Mouse (Mus musculus) T-cell, adult 2 months (primary cell): ENCODE results near the gene Cbfa2t2.

Experiments
- DNase-seq: peaks from one replicate; pipeline ENCODE4 v3.0.0; 2022; ENCODE audit warnings: low spot score

The Cbfa2t2 gene

DNA sequence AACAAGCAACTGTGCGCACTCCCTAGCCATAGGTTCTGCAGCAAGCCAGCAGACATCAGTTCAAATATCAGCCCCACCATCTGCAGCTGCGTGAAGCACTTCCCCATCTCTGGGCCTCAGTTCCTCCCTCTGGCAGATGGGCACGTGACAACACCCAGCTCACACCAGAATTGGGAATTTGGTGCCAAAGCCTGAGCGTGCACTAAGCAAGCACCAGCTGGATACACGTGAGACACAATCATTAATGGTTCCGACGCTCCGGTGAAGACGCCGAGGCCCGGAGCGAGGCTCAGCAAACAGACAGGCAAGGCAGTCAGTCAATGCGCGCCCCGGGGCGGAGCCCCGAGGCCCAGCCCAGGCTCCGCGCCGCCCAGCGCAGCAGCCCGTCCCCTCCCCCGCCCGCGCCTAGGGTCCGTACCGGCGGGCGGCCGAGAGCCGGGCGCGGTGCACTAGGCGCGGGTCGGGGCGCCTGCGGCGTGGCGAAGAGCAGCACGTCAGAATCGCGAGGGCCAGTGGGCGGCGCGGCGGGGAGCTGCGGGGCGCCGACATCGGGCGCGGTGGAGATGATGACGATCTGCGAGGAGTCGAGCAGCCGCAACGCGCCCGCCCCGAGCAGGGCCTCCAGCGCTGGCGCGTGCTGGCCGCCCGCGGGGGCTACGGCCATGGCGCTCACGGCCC lies 132.9 kb downstream of the Cbfa2t2 start:
- no peak for DNase-seq

DNA sequence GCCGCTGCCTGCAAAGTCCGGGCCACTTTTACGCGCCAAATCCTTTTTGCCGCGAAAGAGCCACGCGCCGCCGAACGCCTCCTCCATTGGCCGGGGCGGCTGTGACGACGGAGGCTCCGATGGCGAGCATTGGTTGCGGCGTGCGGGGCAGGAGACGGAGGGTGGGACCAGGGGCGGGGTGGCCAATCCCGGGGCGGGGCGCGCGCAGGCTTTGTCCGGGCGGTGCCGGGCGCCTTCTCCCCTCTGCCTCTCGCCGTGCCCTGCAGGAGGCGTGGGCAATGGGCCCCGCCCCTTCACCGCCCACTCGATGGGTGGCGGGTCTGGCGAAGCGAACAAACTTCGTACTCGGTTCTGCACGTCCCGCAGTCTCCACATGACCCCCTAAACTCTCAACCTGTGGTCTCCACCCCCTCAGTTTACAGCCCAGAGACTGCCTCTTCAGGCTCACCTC lies 133.6 kb downstream of the Cbfa2t2 start, which contains the start of gene E2f1:
Gene E2f1, minus strand, starts transcription at position 57 of the 451 bp plus-strand sequence.
- peak; percentile 94 for DNase-seq

DNA sequence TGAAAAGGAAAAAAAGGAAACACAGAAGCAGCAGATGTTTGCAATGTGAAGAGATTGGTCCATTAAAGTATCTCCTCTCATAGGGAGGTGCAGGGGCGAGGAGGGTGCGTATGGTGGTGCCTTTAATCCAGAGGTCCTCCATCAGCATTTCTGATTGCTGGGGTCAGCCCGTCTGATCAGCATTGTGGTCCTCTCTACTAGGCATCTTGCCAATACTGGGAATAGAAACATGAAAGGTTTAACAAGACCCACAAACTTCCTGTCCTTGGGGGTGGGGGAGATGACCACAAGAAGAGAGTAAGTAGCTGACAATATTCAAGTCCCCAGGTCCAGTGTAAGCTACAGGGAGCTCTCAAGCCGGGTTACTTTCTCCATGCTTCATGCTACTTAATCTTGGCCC lies 134.4 kb downstream of the Cbfa2t2 start:
- DNase-seq, result no peak

DNA sequence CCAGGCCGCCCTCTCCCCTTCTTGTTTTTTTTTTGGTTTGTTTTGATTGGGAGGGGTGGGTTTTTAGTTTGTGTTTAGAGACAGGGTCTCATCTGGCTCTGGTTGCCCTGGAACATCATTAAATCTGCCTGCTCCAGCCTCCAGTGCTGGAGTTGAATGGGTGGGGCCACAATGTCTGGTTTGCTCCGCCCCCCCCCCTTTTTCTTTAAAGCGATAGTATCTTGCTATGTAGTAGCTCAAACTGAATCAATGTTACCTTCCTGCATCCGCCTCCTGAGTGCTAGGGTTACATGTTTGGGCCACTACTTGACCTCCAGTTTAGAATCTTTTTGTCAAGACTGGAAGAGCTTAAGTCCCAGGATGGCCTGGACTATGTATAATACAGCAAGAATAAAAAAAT lies 135.0 kb downstream of the Cbfa2t2 start:
- no peak for DNase-seq

DNA sequence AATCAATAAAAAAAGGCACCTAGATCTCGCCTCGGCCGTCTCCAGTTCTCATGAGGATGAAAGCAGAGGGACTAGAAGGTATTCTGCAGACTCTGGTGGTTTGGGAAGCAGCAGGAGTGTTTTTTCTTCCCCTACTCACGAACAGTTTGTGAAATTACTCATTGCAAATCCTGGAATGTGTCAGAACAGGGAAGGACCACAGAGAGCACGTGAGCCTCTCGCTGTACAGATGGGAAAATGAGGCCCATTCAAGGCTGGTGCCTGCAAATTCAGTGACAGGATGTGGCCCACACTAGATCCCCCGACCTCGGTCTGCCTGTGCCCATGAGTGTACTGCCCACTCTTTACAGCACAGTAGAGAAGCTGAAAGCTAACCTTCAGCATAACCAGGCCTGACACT lies 135.7 kb downstream of the Cbfa2t2 start:
- no peak for DNase-seq

DNA sequence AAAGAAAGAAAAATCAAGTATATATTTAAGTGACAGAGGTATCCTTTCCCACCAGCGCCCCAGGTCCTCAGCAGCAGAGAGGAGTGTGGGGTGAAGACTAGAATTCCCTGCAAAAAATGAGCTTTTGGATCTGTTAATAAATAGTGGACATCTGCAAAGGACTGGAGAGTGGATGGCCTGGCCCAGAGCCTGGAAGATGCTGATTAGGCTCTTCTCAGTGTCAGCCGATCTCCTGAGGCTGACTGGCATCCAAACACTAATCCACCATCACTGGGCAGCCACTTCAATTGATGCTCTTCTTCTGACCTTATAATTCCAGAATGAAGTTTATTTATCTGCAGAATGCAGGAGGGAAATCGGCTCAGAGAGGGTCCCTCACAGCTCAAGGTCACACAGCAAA lies 136.7 kb downstream of the Cbfa2t2 start:
- no peak for DNase-seq

DNA sequence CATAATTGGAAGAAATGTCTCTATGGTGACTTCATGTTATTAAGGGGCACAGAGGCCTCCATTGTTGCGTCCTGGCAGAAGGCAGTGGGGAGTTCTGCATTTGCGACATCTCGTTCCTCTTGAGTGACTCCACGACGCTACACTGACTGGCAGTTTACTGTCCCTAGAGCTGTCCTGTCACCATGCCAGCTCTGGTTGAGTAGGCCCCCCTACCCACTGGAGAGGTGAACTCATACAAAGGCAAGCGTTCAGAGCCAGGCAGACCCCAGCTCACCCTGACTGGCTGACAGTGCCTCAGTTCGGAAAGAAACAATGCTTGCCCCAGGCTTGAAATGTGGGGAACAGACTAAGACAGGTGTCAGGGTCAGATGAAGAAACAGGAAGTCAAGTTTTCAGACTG lies 138.0 kb downstream of the Cbfa2t2 start:
- DNase-seq, result no peak

DNA sequence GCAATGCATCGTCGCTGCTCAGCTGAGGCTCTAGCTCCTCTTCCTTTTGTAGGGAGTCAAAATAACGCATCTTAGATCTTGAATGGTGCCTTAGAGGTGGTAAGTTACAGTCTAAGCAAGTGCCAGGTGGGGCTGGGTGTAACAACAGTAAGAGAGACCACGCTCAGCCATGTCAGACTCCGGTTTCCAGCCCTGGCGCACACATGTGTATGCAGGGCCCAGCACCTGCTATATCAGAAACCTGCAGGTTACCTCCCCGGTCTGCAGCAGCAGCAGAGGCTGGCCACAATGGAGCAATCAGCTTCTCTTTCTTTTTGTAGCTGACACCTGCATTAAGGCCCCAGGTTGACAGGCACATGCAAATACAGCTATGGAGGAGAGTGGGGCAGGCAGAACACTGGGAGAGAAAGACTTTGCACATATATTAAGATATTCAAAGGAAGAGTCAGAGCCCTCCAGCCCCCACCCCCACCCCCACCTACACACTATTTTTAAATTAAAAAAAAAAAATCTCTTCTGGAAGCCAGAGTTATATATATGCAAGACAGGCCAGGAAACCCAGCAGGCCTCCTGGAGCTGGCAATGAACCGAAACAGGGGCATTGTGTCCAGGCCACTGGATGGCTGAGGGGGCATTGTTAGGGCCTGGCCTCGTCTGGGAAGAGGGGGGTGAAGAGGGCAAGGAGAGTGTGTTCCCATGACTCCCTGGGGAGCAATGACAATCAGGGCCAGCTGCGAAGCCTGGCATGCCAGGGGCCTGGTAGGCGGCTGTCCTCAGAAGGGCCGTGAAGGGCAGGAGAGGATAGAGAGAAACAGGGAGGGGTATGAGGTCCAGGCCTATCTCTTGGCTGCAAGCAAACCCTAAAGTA lies 140.8 kb downstream of the Cbfa2t2 start:
- DNase-seq, result no peak

DNA sequence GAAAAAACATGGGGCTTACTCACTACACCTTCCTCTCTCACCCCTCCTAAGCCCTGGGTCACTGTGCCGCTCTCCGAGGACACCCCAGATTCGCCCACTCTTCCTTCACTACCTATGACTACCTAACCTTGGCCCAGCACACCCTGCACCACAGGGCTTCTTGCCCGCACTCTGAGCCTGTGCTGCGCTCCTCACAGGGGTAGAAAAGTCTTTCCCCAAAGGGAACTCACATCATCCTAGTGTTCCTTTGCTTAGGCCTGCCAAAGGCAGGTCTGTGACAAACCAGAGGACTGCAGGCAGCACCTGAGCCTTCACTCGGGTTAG lies 141.4 kb downstream of the Cbfa2t2 start:
- no peak for DNase-seq

DNA sequence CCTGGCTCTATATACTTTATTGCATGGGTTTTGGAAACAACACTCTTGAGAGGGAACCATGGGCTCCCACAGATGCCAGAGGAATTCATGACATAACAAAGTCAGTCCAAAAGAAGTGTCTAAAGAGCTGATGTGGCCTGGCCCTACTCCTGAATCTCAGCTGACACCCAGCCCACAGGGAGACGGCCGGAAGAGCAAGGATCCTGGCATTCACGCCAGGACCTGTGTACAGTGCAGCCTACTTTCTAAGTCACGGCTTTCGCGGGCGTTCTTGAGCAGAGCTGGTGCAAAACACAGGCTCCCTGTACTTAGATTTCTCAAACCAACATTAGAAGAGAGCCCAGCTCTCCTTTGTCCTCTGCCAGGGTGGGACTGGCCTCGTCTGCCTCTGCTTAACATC lies 144.3 kb downstream of the Cbfa2t2 start:
- DNase-seq, result no peak

DNA sequence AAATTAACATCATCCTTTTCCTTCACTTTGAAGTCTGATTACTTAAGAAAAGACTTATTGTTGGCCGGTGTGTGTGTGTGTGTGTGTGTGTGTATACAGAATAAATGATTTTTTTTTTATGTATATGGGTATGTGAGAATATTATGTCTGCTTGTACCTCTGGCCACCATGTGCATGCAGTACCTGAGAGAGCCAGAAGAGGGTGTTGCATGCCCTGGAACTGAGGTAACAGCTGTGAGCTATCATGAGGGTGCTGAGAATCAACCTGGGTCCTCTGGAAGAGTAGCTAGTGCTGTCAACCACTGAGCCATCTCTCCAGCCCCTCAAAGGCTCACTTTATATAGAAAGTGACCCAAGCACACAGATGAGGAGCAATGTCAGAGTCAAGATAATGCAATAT lies 145.1 kb downstream of the Cbfa2t2 start:
- no peak for DNase-seq

DNA sequence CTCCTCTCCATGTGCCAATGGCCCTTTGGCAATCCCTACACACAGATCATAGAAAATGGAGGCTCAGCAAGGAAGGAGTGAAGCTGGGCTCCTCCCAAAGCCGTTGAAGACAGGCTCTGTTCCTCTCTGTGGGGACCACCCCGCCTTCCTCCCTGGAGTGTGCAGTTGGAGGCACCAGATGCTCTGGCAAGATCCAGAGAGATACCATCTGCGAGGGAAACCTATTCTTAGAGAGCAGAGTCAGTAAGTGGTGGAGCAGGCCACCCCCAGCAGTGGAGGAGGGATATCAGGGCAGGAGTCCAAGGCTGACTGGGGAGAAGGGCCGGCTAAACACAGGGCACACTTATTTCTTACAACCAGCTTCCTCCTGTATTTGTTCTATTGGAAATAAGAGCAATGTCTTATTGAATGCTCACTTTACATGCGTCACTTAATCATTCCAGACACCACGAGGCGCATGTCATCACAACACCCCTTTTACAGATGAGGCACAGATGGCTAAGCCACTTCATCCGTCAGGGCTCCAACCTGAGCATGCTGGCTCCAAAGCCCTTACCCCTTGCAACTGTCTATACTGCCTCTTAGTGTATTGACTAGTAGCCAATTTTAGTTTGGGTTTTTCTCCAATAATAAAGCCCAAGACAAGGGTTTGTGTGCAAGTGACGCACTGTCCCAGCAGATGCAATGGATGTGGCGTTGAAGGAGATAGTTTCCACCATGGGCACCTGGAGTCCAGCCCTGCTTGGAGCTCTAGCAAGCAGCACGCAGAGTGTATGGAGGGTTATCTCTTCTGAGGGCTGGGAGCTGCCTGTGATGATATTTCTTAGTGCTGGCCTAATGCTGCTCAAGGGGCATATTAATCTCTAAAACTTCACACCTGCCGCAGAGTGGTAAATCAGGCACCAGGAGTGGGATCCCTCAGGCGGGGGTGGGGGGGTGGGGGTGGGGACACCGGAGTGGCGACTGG lies 147.9 kb downstream of the Cbfa2t2 start:
- no peak for DNase-seq

DNA sequence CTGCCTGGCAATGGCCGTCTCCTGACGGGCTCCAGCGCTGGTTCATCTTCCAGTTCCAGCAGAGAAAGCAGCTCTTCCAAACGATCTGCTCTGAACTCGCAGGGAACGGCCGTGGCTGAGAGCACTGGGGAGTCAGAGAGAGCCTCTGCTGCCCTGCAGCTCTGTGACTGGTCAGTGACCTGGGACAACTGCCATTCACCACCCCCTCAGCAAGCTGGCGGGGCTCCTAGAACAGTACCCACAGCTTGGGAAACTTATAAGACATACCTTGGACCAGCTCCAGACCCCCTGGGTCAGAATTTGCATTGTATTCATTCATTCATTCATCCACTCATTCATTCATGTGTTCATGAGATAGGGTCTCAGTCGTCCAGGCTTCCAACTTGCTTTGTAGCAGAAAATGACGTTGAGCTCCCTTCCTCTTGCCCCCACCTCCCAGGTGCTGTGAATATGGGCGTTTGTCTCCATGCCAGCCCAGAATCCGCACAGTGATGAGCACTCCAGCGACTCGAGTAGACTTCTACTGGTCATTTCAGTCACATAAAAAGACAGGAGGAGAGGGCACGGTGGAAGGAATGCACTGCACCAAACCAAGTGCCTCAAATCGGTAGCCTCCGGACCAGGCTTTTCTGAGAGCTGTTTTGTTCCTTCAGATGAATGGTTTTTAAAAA lies 148.8 kb downstream of the Cbfa2t2 start:
- no peak for DNase-seq

DNA sequence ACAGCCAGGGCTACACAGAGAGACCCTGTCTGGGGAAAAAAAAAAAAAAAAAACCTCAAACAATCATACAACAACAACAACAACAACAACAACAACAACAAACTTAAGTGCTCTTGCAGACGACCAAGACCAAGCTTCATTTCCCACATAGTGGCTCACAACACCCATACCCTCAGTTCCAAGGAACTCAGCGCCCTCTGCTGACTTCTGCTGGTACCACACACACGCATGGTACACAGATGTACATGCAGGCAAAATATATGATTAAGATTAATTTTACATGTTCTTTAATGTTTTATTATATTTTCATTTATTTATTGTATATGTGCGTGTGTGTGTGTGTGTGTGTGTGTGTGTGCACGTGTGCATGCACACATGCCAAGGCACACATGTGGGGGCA lies 150.1 kb downstream of the Cbfa2t2 start:
- DNase-seq, result peak; percentile 20
